ENCODE assay signal across 9 mouse cellular contexts in the genomic region with DNA sequence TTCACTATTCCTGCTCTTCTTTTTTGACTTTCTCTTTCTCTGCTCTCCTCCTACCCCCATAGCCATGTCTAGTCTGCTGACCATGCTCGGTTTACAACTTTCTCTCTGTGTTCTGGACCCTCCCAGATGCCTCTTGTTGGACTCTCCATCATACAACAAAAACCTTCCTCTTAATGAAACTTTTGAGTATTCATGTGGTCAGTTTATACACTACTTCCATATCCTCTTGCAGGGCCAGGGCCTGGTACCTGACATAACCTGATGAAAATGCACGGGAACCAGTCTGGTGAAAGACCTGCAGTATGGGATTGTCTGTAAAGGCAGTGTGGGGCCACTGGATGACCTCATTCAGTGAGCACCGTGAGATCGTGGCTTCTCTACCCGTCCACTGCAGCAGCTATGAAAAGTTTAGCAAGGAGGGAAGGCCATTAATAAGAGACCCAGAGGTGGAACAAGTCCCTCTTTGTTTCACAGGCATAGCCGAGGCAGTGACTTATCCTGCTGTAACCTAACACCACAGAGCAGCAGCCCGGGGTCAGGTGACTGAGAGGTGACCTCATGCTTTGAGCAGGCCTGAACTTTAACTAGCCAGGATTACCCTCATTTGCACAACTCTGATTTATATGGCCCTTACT. TPM values are rescaled to one million over a fixed set of nuclear protein-coding genes. Genes with fewer than 3 reads are reported as not detected.
DNase-seq lines count a peak whose midpoint lies in the region; ATAC-seq and TF ChIP-seq lines count a peak whose summit lies in the region.
"Had no signal": no experiment of that assay in that cellular context is flagged by ENCODE, and none has a peak within 500 bp of the region (broad histone marks: within the 10 kb centered on the region; RNA-seq: fewer than 3 reads in every experiment).

No protein-coding gene starts in this region.

- peaks cover 15% of the 10 kb centered on the region for H3K4me1 ChIP-seq in neural tube, embryonic 15.5 days
- H3K4me1 ChIP-seq in embryonic fibroblast, embryonic 13.5 days (ENCODE audit: control insufficient read depth, insufficient read depth, low read length) = peaks cover 11% of the 10 kb centered on the region
- 0 out of 2 replicates have a peak, but pooled peaks cover 4% of the 10 kb centered on the region for H3K4me1 ChIP-seq in intestine, embryonic 15.5 days (replicated peaks)
- H3K4me1 ChIP-seq in liver, embryonic 15.5 days (replicated peaks) = no peaks in the 10 kb centered on the region

- no peak overlapping the region for H3K4me2 ChIP-seq in neural tube, embryonic 15.5 days
- no peak overlapping the region for H3K4me2 ChIP-seq in intestine, embryonic 15.5 days (replicated peaks)
- H3K4me2 ChIP-seq in liver, embryonic 15.5 days = no peak overlapping the region

- H3K9me3 ChIP-seq in neural tube, embryonic 15.5 days (replicated peaks) = no peaks in the 10 kb centered on the region
- H3K9me3 ChIP-seq in intestine, embryonic 15.5 days = no peaks in the 10 kb centered on the region
- no peaks in the 10 kb centered on the region for H3K9me3 ChIP-seq in liver, embryonic 15.5 days (replicated peaks)

- no peak for ATAC-seq in neural tube, embryonic 15.5 days (ENCODE audit: low FRiP score)
- peak; percentile 96 for ATAC-seq in intestine, embryonic 15.5 days
- 0 out of 2 replicates have a peak, but pooled peaks have one; percentile 60 for ATAC-seq in liver, embryonic 15.5 days (ENCODE audit: insufficient read depth)
- ATAC-seq in frontal cortex, adult (ENCODE audit: low TSS enrichment) = no peak

- WGBS in neural tube, embryonic 15.5 days = 22% methylated on average over 7 of the region's 7 CpGs
- WGBS in intestine, embryonic 15.5 days = 18% methylated on average over 7 of the region's 7 CpGs
- 25% methylated on average over 7 of the region's 7 CpGs for WGBS in liver, embryonic 15.5 days (ENCODE audit: insufficient replicate concordance)

- TF ChIP-seq CTCF in embryonic fibroblast, embryonic 13.5 days (IDR thresholded peaks at IDR 0.05; ENCODE audit: borderline replicate concordance, insufficient read depth, low read length) = no peak

- H3K4me3 ChIP-seq in neural tube, embryonic 15.5 days (replicated peaks) = no peak overlapping the region
- H3K4me3 ChIP-seq in embryonic fibroblast, embryonic 13.5 days (ENCODE audit: insufficient read depth, low read length) = no peak overlapping the region
- H3K4me3 ChIP-seq in intestine, embryonic 15.5 days (replicated peaks) = no peak overlapping the region
- no peak overlapping the region for H3K4me3 ChIP-seq in liver, embryonic 15.5 days (replicated peaks)

- peaks cover 7% of the 10 kb centered on the region; the same call in 1 of the 2 replicates for H3K36me3 ChIP-seq in neural tube, embryonic 15.5 days
- H3K36me3 ChIP-seq in intestine, embryonic 15.5 days = no peaks in the 10 kb centered on the region
- H3K36me3 ChIP-seq in liver, embryonic 15.5 days (replicated peaks) = no peaks in the 10 kb centered on the region

- H3K9ac ChIP-seq in neural tube, embryonic 15.5 days (replicated peaks) = no peak overlapping the region
- no peak overlapping the region for H3K9ac ChIP-seq in intestine, embryonic 15.5 days
- H3K9ac ChIP-seq in liver, embryonic 15.5 days = no peak overlapping the region

- no peak overlapping the region for H3K27ac ChIP-seq in neural tube, embryonic 15.5 days (replicated peaks)
- 0 out of 2 replicates have a peak overlapping the region, but pooled peaks have one; percentile 22 for H3K27ac ChIP-seq in embryonic fibroblast, embryonic 13.5 days (ENCODE audit: insufficient read depth, low read length)
- 0 out of 2 replicates have a peak overlapping the region, but pooled peaks have one; percentile 14 for H3K27ac ChIP-seq in intestine, embryonic 15.5 days
- no peak overlapping the region for H3K27ac ChIP-seq in liver, embryonic 15.5 days (replicated peaks)

- DNase-seq in neural tube, embryonic 10.5 days (ENCODE audit: extremely low spot score, low spot score) = peak; percentile 63
- no peak for DNase-seq in testis, postnatal 14 days (ENCODE audit: low spot score)
- no peak for DNase-seq in thymus, postnatal 10 days (ENCODE audit: low spot score in 2 of 2)

- no peaks in the 10 kb centered on the region for H3K27me3 ChIP-seq in neural tube, embryonic 15.5 days (replicated peaks)
- no peaks in the 10 kb centered on the region for H3K27me3 ChIP-seq in intestine, embryonic 15.5 days (replicated peaks)
- no peaks in the 10 kb centered on the region for H3K27me3 ChIP-seq in liver, embryonic 15.5 days

- no peak for TF ChIP-seq POLR2A in embryonic fibroblast, embryonic 13.5 days (IDR thresholded peaks at IDR 0.05; ENCODE audit: low read depth, low read length)

RNA-seq across cellular contexts. Expression of a gene that starts 49.7 kb away (rescaled TPM):
- 7.2 and 7.4 TPM in 2 replicates for polyA plus RNA-seq in neural tube, embryonic 15.5 days (2015; fragmentation: Nextera tagmentation; extraction: Ambion mirVana)
- polyA plus RNA-seq in embryonic fibroblast, embryonic 13.5 days (2011; ENCODE audit: insufficient read length, low read depth, missing spikeins) = not detected in 2 replicates
- polyA plus RNA-seq in intestine, embryonic 15.5 days (2015; fragmentation: Nextera tagmentation; extraction: Ambion mirVana) = 0.92 and 0.99 TPM in 2 replicates
- 0.03 TPM in 2 replicates for polyA plus RNA-seq in liver, embryonic 15.5 days (2015; fragmentation: Nextera tagmentation; extraction: Ambion mirVana)
- polyA plus RNA-seq: spleen, adult 2 months had no signal

Comparison
In these comparisons a context has a peak if more than half of its experiments do, and no peak if none do; other contexts are left out.
1. ATAC-seq: peak in intestine, embryonic 15.5 days (single experiment) and liver, embryonic 15.5 days (single experiment); none in neural tube, embryonic 15.5 days (single experiment) and frontal cortex, adult (single experiment).
2. H3K27ac ChIP-seq: peak in embryonic fibroblast, embryonic 13.5 days (single experiment) and intestine, embryonic 15.5 days (single experiment); none in neural tube, embryonic 15.5 days (single experiment) and liver, embryonic 15.5 days (single experiment).